19 mouse cellular contexts compared by ENCODE assay signal in genomic region chr16:20478504-20478903, GRCm38 (mm10). TPM values are rescaled to one million over a fixed set of nuclear protein-coding genes. Genes with fewer than 3 reads are reported as not detected.
A peak's percentile ranks its signal among the peaks of the same experiment; 100 is the strongest.
DNase-seq lines count a peak whose midpoint lies in the region; ATAC-seq lines count a peak whose summit lies in the region.
"Had no signal": no experiment of that assay in that cellular context is flagged by ENCODE, and none has a peak within 500 bp of the region (broad histone marks: within the 10 kb centered on the region; RNA-seq: fewer than 3 reads in every experiment).

No protein-coding gene starts in this region.

- WGBS in embryonic facial prominence, embryonic 11.5 days, result 58% methylated on average over 2 of the region's 2 CpGs
- 62% methylated on average over 2 of the region's 2 CpGs for WGBS in embryonic facial prominence, embryonic 10.5 days
- 52% methylated on average over 2 of the region's 2 CpGs for WGBS in intestine, embryonic 15.5 days
- WGBS in hindbrain, embryonic 14.5 days, result 75% methylated on average over 2 of the region's 2 CpGs

- H3K9ac ChIP-seq in embryonic facial prominence, embryonic 11.5 days (replicated peaks; ENCODE audit: low read length), result no peak overlapping the region
- no peak overlapping the region for H3K9ac ChIP-seq in intestine, embryonic 15.5 days
- H3K9ac ChIP-seq in hindbrain, embryonic 14.5 days, result no peak overlapping the region
- H3K9ac ChIP-seq: hindbrain, embryonic 12.5 days; liver, embryonic 14.5 days; midbrain, embryonic 13.5 days had no signal

- no peaks in the 10 kb centered on the region for H3K36me3 ChIP-seq in embryonic facial prominence, embryonic 11.5 days (replicated peaks; ENCODE audit: control insufficient read depth, insufficient read depth, low read depth, low read length)
- H3K36me3 ChIP-seq in embryonic facial prominence, embryonic 10.5 days (replicated peaks), result no peaks in the 10 kb centered on the region
- no peaks in the 10 kb centered on the region for H3K36me3 ChIP-seq in intestine, embryonic 15.5 days
- H3K36me3 ChIP-seq in hindbrain, embryonic 14.5 days (replicated peaks; ENCODE audit: control insufficient read depth, insufficient read depth), result no peaks in the 10 kb centered on the region
- H3K36me3 ChIP-seq: G1E; hindbrain, embryonic 12.5 days; midbrain, embryonic 13.5 days had no signal

- H3K9me3 ChIP-seq in embryonic facial prominence, embryonic 11.5 days (replicated peaks; ENCODE audit: control insufficient read depth, low read length), result no peaks in the 10 kb centered on the region
- no peaks in the 10 kb centered on the region for H3K9me3 ChIP-seq in embryonic facial prominence, embryonic 10.5 days
- no peaks in the 10 kb centered on the region for H3K9me3 ChIP-seq in intestine, embryonic 15.5 days
- H3K9me3 ChIP-seq in hindbrain, embryonic 14.5 days (ENCODE audit: control insufficient read depth, low read length), result no peaks in the 10 kb centered on the region
- H3K9me3 ChIP-seq: G1E; hindbrain, embryonic 12.5 days; midbrain, embryonic 13.5 days had no signal

- no peak for ATAC-seq in embryonic facial prominence, embryonic 11.5 days (replicated peaks; ENCODE audit: insufficient number of reproducible peaks, low FRiP score, low TSS enrichment, low read depth)
- ATAC-seq in intestine, embryonic 15.5 days, result 0 out of 2 replicates have a peak, but pooled peaks have one; percentile 15
- no peak for ATAC-seq in hindbrain, embryonic 14.5 days (ENCODE audit: low FRiP score)
- ATAC-seq: activated CD4-positive, CD25-positive, alpha-beta regulatory T cell, adult 4 months; forebrain, embryonic 16.5 days; midbrain, embryonic 13.5 days had no signal

- H3K4me3 ChIP-seq in embryonic facial prominence, embryonic 11.5 days (ENCODE audit: low read depth, low read length), result no peak overlapping the region
- no peak overlapping the region for H3K4me3 ChIP-seq in embryonic facial prominence, embryonic 10.5 days
- H3K4me3 ChIP-seq in intestine, embryonic 15.5 days (replicated peaks), result no peak overlapping the region
- H3K4me3 ChIP-seq in hindbrain, embryonic 14.5 days (replicated peaks; ENCODE audit: low read length), result no peak overlapping the region
- H3K4me3 ChIP-seq: hindbrain, embryonic 12.5 days; layer of hippocampus, adult 2 months; midbrain, embryonic 13.5 days had no signal

- peak; percentile 5 for DNase-seq in embryonic facial prominence, embryonic 11.5 days (ENCODE audit: low spot score)
- no peak for DNase-seq in embryonic facial prominence, embryonic 10.5 days (ENCODE audit: low spot score)
- peak; percentile 78 for DNase-seq in 3T3-L1 (ENCODE audit: low read depth, low spot score)
- peak; percentile 63 for DNase-seq in kidney, postnatal 10 days
- no peak for DNase-seq in spleen, postnatal 36 days (ENCODE audit: low spot score in 2 of 2)
- no peak for DNase-seq in hindbrain, embryonic 14.5 days (ENCODE audit: low spot score)
- DNase-seq in layer of hippocampus, postnatal 36 days, result no peak
- DNase-seq: cerebellum, postnatal 36 days; lung, postnatal 36 days; thymus, postnatal 36 days had no signal

- no peak overlapping the region for H3K4me2 ChIP-seq in embryonic facial prominence, embryonic 11.5 days (ENCODE audit: low read depth, low read length)
- no peak overlapping the region for H3K4me2 ChIP-seq in intestine, embryonic 15.5 days (replicated peaks)
- H3K4me2 ChIP-seq in hindbrain, embryonic 14.5 days (replicated peaks), result no peak overlapping the region
- H3K4me2 ChIP-seq: heart, embryonic 11.5 days; hindbrain, embryonic 12.5 days; midbrain, embryonic 13.5 days had no signal

- H3K27me3 ChIP-seq in embryonic facial prominence, embryonic 11.5 days (ENCODE audit: control insufficient read depth, insufficient read depth, low read length), result no peaks in the 10 kb centered on the region
- no peaks in the 10 kb centered on the region for H3K27me3 ChIP-seq in embryonic facial prominence, embryonic 10.5 days (replicated peaks; ENCODE audit: low read depth, poor library complexity, severe bottlenecking)
- H3K27me3 ChIP-seq in intestine, embryonic 15.5 days (replicated peaks), result no peaks in the 10 kb centered on the region
- H3K27me3 ChIP-seq in hindbrain, embryonic 14.5 days (ENCODE audit: control insufficient read depth, insufficient read depth, low read length), result no peaks in the 10 kb centered on the region
- H3K27me3 ChIP-seq: hindbrain, embryonic 12.5 days; midbrain, embryonic 13.5 days had no signal

- H3K4me1 ChIP-seq in embryonic facial prominence, embryonic 11.5 days (ENCODE audit: control insufficient read depth, insufficient read depth, low read length), result no peaks in the 10 kb centered on the region
- peaks cover 9% of the 10 kb centered on the region for H3K4me1 ChIP-seq in embryonic facial prominence, embryonic 10.5 days
- no peaks in the 10 kb centered on the region; the same call in 1 of the 2 replicates for H3K4me1 ChIP-seq in intestine, embryonic 15.5 days (replicated peaks)
- H3K4me1 ChIP-seq in hindbrain, embryonic 14.5 days (replicated peaks; ENCODE audit: control insufficient read depth, insufficient read depth, low read length), result no peaks in the 10 kb centered on the region
- H3K4me1 ChIP-seq: midbrain, embryonic 13.5 days had no signal

- H3K27ac ChIP-seq in embryonic facial prominence, embryonic 11.5 days (replicated peaks; ENCODE audit: low read depth, low read length), result no peak overlapping the region
- H3K27ac ChIP-seq in embryonic facial prominence, embryonic 10.5 days (replicated peaks), result no peak overlapping the region
- no peak overlapping the region for H3K27ac ChIP-seq in intestine, embryonic 15.5 days
- no peak overlapping the region for H3K27ac ChIP-seq in hindbrain, embryonic 14.5 days
- H3K27ac ChIP-seq: hindbrain, embryonic 12.5 days; layer of hippocampus, adult 2 months; liver, embryonic 14.5 days; midbrain, embryonic 13.5 days had no signal

RNA-seq across cellular contexts. Expression of gene Eif2b5, which starts 20.1 kb away (rescaled TPM):
- polyA plus RNA-seq in embryonic facial prominence, embryonic 11.5 days (2014; fragmentation: Nextera tagmentation; extraction: Ambion mirVana), result 144 and 156 TPM in 2 replicates
- polyA plus RNA-seq in embryonic facial prominence, embryonic 10.5 days (2016; fragmentation: Nextera tagmentation; extraction: Ambion mirVana), result 157 and 169 TPM in 2 replicates
- 99.4 and 102 TPM in 2 replicates for polyA plus RNA-seq in intestine, embryonic 15.5 days (2015; fragmentation: Nextera tagmentation; extraction: Ambion mirVana)
- polyA plus RNA-seq in hindbrain, embryonic 14.5 days (2014; fragmentation: Nextera tagmentation; extraction: Ambion mirVana), result 88.0 and 89.2 TPM in 2 replicates
- 10 to 100 TPM; 49.7 to 50.1 TPM for total RNA-seq in layer of hippocampus, postnatal 36 days (2021)

RNA-seq across cellular contexts. Expression of gene Dvl3, which starts 38.3 kb away (rescaled TPM):
- 37.1 and 38.5 TPM in 2 replicates for polyA plus RNA-seq in embryonic facial prominence, embryonic 11.5 days (2014; fragmentation: Nextera tagmentation; extraction: Ambion mirVana)
- 33.0 and 35.1 TPM in 2 replicates for polyA plus RNA-seq in embryonic facial prominence, embryonic 10.5 days (2016; fragmentation: Nextera tagmentation; extraction: Ambion mirVana)
- 18.1 and 19.5 TPM in 2 replicates for polyA plus RNA-seq in intestine, embryonic 15.5 days (2015; fragmentation: Nextera tagmentation; extraction: Ambion mirVana)
- polyA plus RNA-seq in hindbrain, embryonic 14.5 days (2014; fragmentation: Nextera tagmentation; extraction: Ambion mirVana), result 36.4 and 40.9 TPM in 2 replicates
- 10 to 100 TPM; 57.1 to 64.4 TPM for total RNA-seq in layer of hippocampus, postnatal 36 days (2021)

RNA-seq across cellular contexts. Expression of gene Abcc5, which starts 52.3 kb away (rescaled TPM):
- polyA plus RNA-seq in embryonic facial prominence, embryonic 11.5 days (2014; fragmentation: Nextera tagmentation; extraction: Ambion mirVana), result 44.9 and 47.6 TPM in 2 replicates
- 63.9 and 64.3 TPM in 2 replicates for polyA plus RNA-seq in embryonic facial prominence, embryonic 10.5 days (2016; fragmentation: Nextera tagmentation; extraction: Ambion mirVana)
- 39.4 and 40.0 TPM in 2 replicates for polyA plus RNA-seq in intestine, embryonic 15.5 days (2015; fragmentation: Nextera tagmentation; extraction: Ambion mirVana)
- 127 and 136 TPM in 2 replicates for polyA plus RNA-seq in hindbrain, embryonic 14.5 days (2014; fragmentation: Nextera tagmentation; extraction: Ambion mirVana)
- 100 to 1,000 TPM; 237 to 252 TPM for total RNA-seq in layer of hippocampus, postnatal 36 days (2021)

RNA-seq across cellular contexts. Expression of gene Ap2m1, which starts 56.8 kb away (rescaled TPM):
- polyA plus RNA-seq in embryonic facial prominence, embryonic 11.5 days (2014; fragmentation: Nextera tagmentation; extraction: Ambion mirVana), result 726 and 756 TPM in 2 replicates
- 604 and 650 TPM in 2 replicates for polyA plus RNA-seq in embryonic facial prominence, embryonic 10.5 days (2016; fragmentation: Nextera tagmentation; extraction: Ambion mirVana)
- 614 and 624 TPM in 2 replicates for polyA plus RNA-seq in intestine, embryonic 15.5 days (2015; fragmentation: Nextera tagmentation; extraction: Ambion mirVana)
- polyA plus RNA-seq in hindbrain, embryonic 14.5 days (2014; fragmentation: Nextera tagmentation; extraction: Ambion mirVana), result 1,214 and 1,314 TPM in 2 replicates
- 100 to 1,000 TPM; 725 to 748 TPM for total RNA-seq in layer of hippocampus, postnatal 36 days (2021)

Comparison
In these comparisons a context has a peak if more than half of its experiments do, and no peak if none do; other contexts are left out.
1. DNase-seq: peak in embryonic facial prominence, embryonic 11.5 days (single experiment), 3T3-L1 (single experiment) and kidney, postnatal 10 days (single experiment); none in embryonic facial prominence, embryonic 10.5 days (single experiment), spleen, postnatal 36 days (0 of 2), hindbrain, embryonic 14.5 days (single experiment) and layer of hippocampus, postnatal 36 days (0 of 2).